Mouse (Mus musculus) spleen, embryonic (tissue): Measurements from ENCODE around the gene Alox5.

Experiments
- CTCF ChIA-PET: fragments of 350-600 bp; sonication (Branson Sonifier 250); formaldehyde crosslinking; loops from one replicate; lab custom pipeline; 2022; lab: Charles Lee

The Alox5 gene

GRCm38 (mm10) chr6:116386045-116386415 lies 74.9 kb downstream of the Alox5 start:
- CTCF ChIA-PET, result no interaction called here

- CTCF ChIA-PET, result no interaction called here
Measured at GRCm38 (mm10) chr6:116385194-116386044, 75.6 kb downstream of the Alox5 start.

GRCm38 (mm10) chr6:116383582-116383981 lies 77.4 kb downstream of the Alox5 start:
- CTCF ChIA-PET, result no interaction called here

GRCm38 (mm10) chr6:116381605-116382004 lies 79.4 kb downstream of the Alox5 start:
- CTCF ChIA-PET, result no interaction called here

- CTCF ChIA-PET, result no interaction called here
Measured at GRCm38 (mm10) chr6:116380157-116380556, 80.8 kb downstream of the Alox5 start.

- CTCF ChIA-PET, result no interaction called here
Measured at GRCm38 (mm10) chr6:116378892-116379291, 82.1 kb downstream of the Alox5 start.

- CTCF ChIA-PET, result no interaction called here
Measured at GRCm38 (mm10) chr6:116374618-116375017, 86.4 kb downstream of the Alox5 start.

- CTCF ChIA-PET, result no interaction called here
Measured at GRCm38 (mm10) chr6:116374136-116374535, 86.8 kb downstream of the Alox5 start.

GRCm38 (mm10) chr6:116371500-116371899 lies 89.5 kb downstream of the Alox5 start:
- CTCF ChIA-PET, result no interaction called here

- CTCF ChIA-PET, result no interaction called here
Measured at GRCm38 (mm10) chr6:116370216-116370976, 90.6 kb downstream of the Alox5 start.

GRCm38 (mm10) chr6:116369811-116370210 lies 91.2 kb downstream of the Alox5 start:
- CTCF ChIA-PET, result no interaction called here

- CTCF ChIA-PET, result no interaction called here
Measured at GRCm38 (mm10) chr6:116367971-116368370, 93.0 kb downstream of the Alox5 start.

- CTCF ChIA-PET, result no interaction called here
Measured at GRCm38 (mm10) chr6:116361993-116362392, 99.0 kb downstream of the Alox5 start.

GRCm38 (mm10) chr6:116361463-116361862 lies 99.5 kb downstream of the Alox5 start:
- CTCF ChIA-PET, result no interaction called here
